Mouse (Mus musculus) midbrain, embryonic 10.5 days (tissue): Measurements from ENCODE around the gene Adamts10. TPM values are rescaled to one million over a fixed set of nuclear protein-coding genes. Genes with fewer than 3 reads are reported as not detected.
A peak's percentile ranks its signal among the peaks of the same experiment; 100 is the strongest.

Experiments
- DNase-seq: peaks from one replicate; pipeline ENCODE4 v3.0.0-alpha.2; 2017; ENCODE audit warnings: low spot score
- H3K27ac ChIP-seq: fragments of 300-500 bp; sonication (generic); replicated peaks from 2 replicates; pipeline ENCODE4 v1.5.1; 2016; ENCODE audit warnings: mild to moderate bottlenecking
- H3K27me3 ChIP-seq: fragments of 300-500 bp; sonication (generic); 2 replicates; pipeline ENCODE4 v1.6.1; 2016; ENCODE audit warnings: low read depth, mild to moderate bottlenecking; ENCODE audit not compliant: poor library complexity, severe bottlenecking
- H3K36me3 ChIP-seq: fragments of 300-500 bp; sonication (generic); 2 replicates; pipeline ENCODE4 v1.6.1; 2016; ENCODE audit warnings: mild to moderate bottlenecking, moderate library complexity
- H3K4me1 ChIP-seq: fragments of 300-500 bp; sonication (generic); 2 replicates; pipeline ENCODE4 v1.6.1; 2016
- H3K4me3 ChIP-seq: fragments of 300-500 bp; sonication (generic); 2 replicates; pipeline ENCODE4 v1.5.1; 2016; ENCODE audit warnings: mild to moderate bottlenecking, moderate library complexity
- H3K9me3 ChIP-seq: fragments of 300-500 bp; sonication (generic); replicated peaks from 2 replicates; pipeline ENCODE4 v1.6.1; 2016; ENCODE audit warnings: mild to moderate bottlenecking
- WGBS: fragments of 180-500 bp; shearing (Covaris S2); methylation state at CpG from one replicate; pipeline ENCODE4 v1.1.7; 2016; 5-methylcytosine and 5-hydroxymethylcytosine counted together
- polyA plus RNA-seq: library from polyadenylated mRNA; unstranded; fragments of >200 nt; fragmentation: Nextera tagmentation; extraction: Ambion mirVana; gene quantifications from 2 replicates; pipeline ENCODE4 v1.2.1, GENCODE M21; 2016

Gene Adamts10
- 37.1 and 47.6 TPM in 2 replicates for polyA plus RNA-seq

- H3K27me3 ChIP-seq: no peaks in the 10 kb centered on the region
- peak within 1 kb of the TSS; percentile 91 for H3K27ac ChIP-seq
- H3K4me1 ChIP-seq: peaks cover 34% of the 10 kb centered on the region
- H3K9me3 ChIP-seq: no peaks in the 10 kb centered on the region
- under 1% methylated on average over 42 of the region's 44 CpGs for WGBS
- peak; percentile 78 for DNase-seq
- peaks cover 12% of the 10 kb centered on the region for H3K36me3 ChIP-seq
- peak within 1 kb of the TSS; percentile 76 for H3K4me3 ChIP-seq
Measured at GRCm38 (mm10) chr17:33523918-33524755, at the start of gene Adamts10. Gene Adamts10 (plus strand): TSS chr17:33524204.

GRCm38 (mm10) chr17:33484020-33484419 is 40.0 kb upstream of the Adamts10 start:
- no peaks in the 10 kb centered on the region for H3K9me3 ChIP-seq
- no peak overlapping the region for H3K4me3 ChIP-seq
- H3K27me3 ChIP-seq: no peaks in the 10 kb centered on the region
- H3K27ac ChIP-seq: no peak overlapping the region
- H3K36me3 ChIP-seq: no peaks in the 10 kb centered on the region
- no peaks in the 10 kb centered on the region for H3K4me1 ChIP-seq
- DNase-seq: no peak
- WGBS: 51% methylated on average over 6 of the region's 6 CpGs

- Histone ChIP-seq H3K36me3 (no peaks in the 10 kb centered on the region), H3K9me3 (no peaks in the 10 kb centered on the region), H3K4me3 (no peak overlapping the region), H3K4me1 (no peaks in the 10 kb centered on the region), H3K27me3 (no peaks in the 10 kb centered on the region), H3K27ac (no peak overlapping the region)
- WGBS: 77% methylated on average over 2 of the region's 2 CpGs
- DNase-seq: no peak
Measured at GRCm38 (mm10) chr17:33487211-33487610, 36.8 kb upstream of the Adamts10 start.

- H3K27ac ChIP-seq: no peak overlapping the region
- no peaks in the 10 kb centered on the region for H3K9me3 ChIP-seq
- DNase-seq: no peak
- H3K27me3 ChIP-seq: no peaks in the 10 kb centered on the region
- no peaks in the 10 kb centered on the region for H3K36me3 ChIP-seq
- H3K4me1 ChIP-seq: no peaks in the 10 kb centered on the region
- H3K4me3 ChIP-seq: no peak overlapping the region
- 100% methylated on average over 1 of the region's 1 CpGs for WGBS
Measured at GRCm38 (mm10) chr17:33487652-33488051, 36.4 kb upstream of the Adamts10 start.

GRCm38 (mm10) chr17:33491371-33491770 is 32.6 kb upstream of the Adamts10 start:
- H3K27me3 ChIP-seq: no peaks in the 10 kb centered on the region
- H3K36me3 ChIP-seq: no peaks in the 10 kb centered on the region
- no peaks in the 10 kb centered on the region for H3K4me1 ChIP-seq
- H3K4me3 ChIP-seq: no peak overlapping the region
- H3K27ac ChIP-seq: no peak overlapping the region
- 74% methylated on average over 2 of the region's 2 CpGs for WGBS
- DNase-seq: no peak
- H3K9me3 ChIP-seq: no peaks in the 10 kb centered on the region

GRCm38 (mm10) chr17:33493065-33493464 is 30.9 kb upstream of the Adamts10 start:
- no peak overlapping the region for H3K27ac ChIP-seq
- H3K4me1 ChIP-seq: no peaks in the 10 kb centered on the region
- no peaks in the 10 kb centered on the region for H3K9me3 ChIP-seq
- peak; percentile 14 for DNase-seq
- no peak overlapping the region for H3K4me3 ChIP-seq
- no peaks in the 10 kb centered on the region for H3K27me3 ChIP-seq
- no peaks in the 10 kb centered on the region for H3K36me3 ChIP-seq
- whole genome bisulfite sequencing: 65% methylated on average over 6 of the region's 6 CpGs

- Histone ChIP-seq H3K27me3 (no peaks in the 10 kb centered on the region), H3K4me1 (no peaks in the 10 kb centered on the region), H3K36me3 (no peaks in the 10 kb centered on the region), H3K9me3 (no peaks in the 10 kb centered on the region), H3K4me3 (no peak overlapping the region), H3K27ac (no peak overlapping the region)
- DNase-seq: no peak
Measured at GRCm38 (mm10) chr17:33494586-33494985, 29.4 kb upstream of the Adamts10 start.

- Histone ChIP-seq H3K36me3 (no peaks in the 10 kb centered on the region), H3K27me3 (no peaks in the 10 kb centered on the region), H3K27ac (no peak overlapping the region), H3K4me1 (0 out of 2 replicates have a peak, but pooled peaks cover 2% of the 10 kb centered on the region), H3K4me3 (no peak overlapping the region), H3K9me3 (no peaks in the 10 kb centered on the region)
- no peak for DNase-seq
- 76% methylated on average over 1 of the region's 1 CpGs for WGBS
Measured at GRCm38 (mm10) chr17:33498918-33499317, 25.1 kb upstream of the Adamts10 start.

GRCm38 (mm10) chr17:33508386-33508785 is 15.6 kb upstream of the Adamts10 start:
- 0 out of 2 replicates have a peak, but pooled peaks cover 8% of the 10 kb centered on the region for H3K4me1 ChIP-seq
- H3K36me3 ChIP-seq: no peaks in the 10 kb centered on the region
- no peak overlapping the region for H3K27ac ChIP-seq
- no peak overlapping the region for H3K4me3 ChIP-seq
- DNase-seq: no peak
- WGBS: 92% methylated on average over 1 of the region's 1 CpGs
- no peaks in the 10 kb centered on the region for H3K9me3 ChIP-seq
- no peaks in the 10 kb centered on the region for H3K27me3 ChIP-seq

- Histone ChIP-seq H3K27me3 (no peaks in the 10 kb centered on the region), H3K9me3 (no peaks in the 10 kb centered on the region), H3K4me3 (no peak overlapping the region), H3K4me1 (0 out of 2 replicates have a peak, but pooled peaks cover 5% of the 10 kb centered on the region), H3K36me3 (no peaks in the 10 kb centered on the region), H3K27ac (no peak overlapping the region)
- no peak for DNase-seq
- 89% methylated on average over 5 of the region's 5 CpGs for WGBS
Measured at GRCm38 (mm10) chr17:33510172-33510571, 13.8 kb upstream of the Adamts10 start.

GRCm38 (mm10) chr17:33512441-33513415 is 11.3 kb upstream of the Adamts10 start:
- H3K36me3 ChIP-seq: no peaks in the 10 kb centered on the region
- no peaks in the 10 kb centered on the region for H3K9me3 ChIP-seq
- DNase-seq: no peak
- H3K4me3 ChIP-seq: no peak overlapping the region
- H3K4me1 ChIP-seq: 0 out of 2 replicates have a peak, but pooled peaks cover 5% of the 10 kb centered on the region
- H3K27me3 ChIP-seq: no peaks in the 10 kb centered on the region
- WGBS: 40% methylated on average over 2 of the region's 2 CpGs
- H3K27ac ChIP-seq: no peak overlapping the region

- no peak overlapping the region for H3K27ac ChIP-seq
- 91% methylated on average over 5 of the region's 5 CpGs for WGBS
- no peak for DNase-seq
- no peaks in the 10 kb centered on the region for H3K27me3 ChIP-seq
- H3K9me3 ChIP-seq: no peaks in the 10 kb centered on the region
- no peaks in the 10 kb centered on the region for H3K36me3 ChIP-seq
- H3K4me1 ChIP-seq: 0 out of 2 replicates have a peak, but pooled peaks cover 5% of the 10 kb centered on the region
- no peak overlapping the region for H3K4me3 ChIP-seq
Measured at GRCm38 (mm10) chr17:33513874-33514273, 10.1 kb upstream of the Adamts10 start.
